Mouse (Mus musculus): ENCODE measurements around the gene Them7.

The Them7 gene

GRCm38 (mm10) chr2:105380757-105381319 lies 156.7 kb downstream of the Them7 start:
- no peak for DNase-seq

GRCm38 (mm10) chr2:105383063-105383462 lies 158.9 kb downstream of the Them7 start:
- DNase-seq = no peak

- DNase-seq = no peak
Measured at GRCm38 (mm10) chr2:105384998-105385397, 160.9 kb downstream of the Them7 start.

- no peak for DNase-seq
Measured at GRCm38 (mm10) chr2:105386418-105386817, 162.3 kb downstream of the Them7 start.

- no peak for DNase-seq
Measured at GRCm38 (mm10) chr2:105389007-105389890, 165.1 kb downstream of the Them7 start.

GRCm38 (mm10) chr2:105390653-105391413 lies 166.7 kb downstream of the Them7 start:
- no peak for DNase-seq

- DNase-seq = no peak
Measured at GRCm38 (mm10) chr2:105391414-105391784, 167.3 kb downstream of the Them7 start.

GRCm38 (mm10) chr2:105392514-105392913 lies 168.4 kb downstream of the Them7 start:
- no peak for DNase-seq

- DNase-seq = no peak
Measured at GRCm38 (mm10) chr2:105394375-105394774, 170.3 kb downstream of the Them7 start.

- no peak for DNase-seq
Measured at GRCm38 (mm10) chr2:105396066-105396465, 171.9 kb downstream of the Them7 start.

GRCm38 (mm10) chr2:105397446-105398211 lies 173.5 kb downstream of the Them7 start:
- DNase-seq = no peak

GRCm38 (mm10) chr2:105398636-105399084 lies 174.5 kb downstream of the Them7 start:
- peak; percentile 38 for DNase-seq

- peak; percentile 74 for DNase-seq
Measured at GRCm38 (mm10) chr2:105399085-105399891, 175.2 kb downstream of the Them7 start, which contains the start of gene Rcn1. Gene Rcn1, minus strand, starts transcription at chr2:105399319.

- no peak for DNase-seq
Measured at GRCm38 (mm10) chr2:105400558-105400957, 176.4 kb downstream of the Them7 start.

- DNase-seq = peak; percentile 6
Measured at GRCm38 (mm10) chr2:105402180-105402579, 178.1 kb downstream of the Them7 start.

- no peak for DNase-seq
Measured at GRCm38 (mm10) chr2:105408511-105408910, 184.4 kb downstream of the Them7 start.

- no peak for DNase-seq
Measured at GRCm38 (mm10) chr2:105409253-105409652, 185.1 kb downstream of the Them7 start.

- no peak for DNase-seq
Measured at GRCm38 (mm10) chr2:105414309-105414708, 190.2 kb downstream of the Them7 start.

- DNase-seq = no peak
Measured at GRCm38 (mm10) chr2:105416046-105416659, 192.0 kb downstream of the Them7 start.

GRCm38 (mm10) chr2:105416660-105417348 lies 192.7 kb downstream of the Them7 start:
- no peak for DNase-seq

- no peak for DNase-seq
Measured at GRCm38 (mm10) chr2:105417663-105418062, 193.5 kb downstream of the Them7 start.

Measured in thymus, postnatal 25 days (tissue).